Mouse (Mus musculus): ENCODE data around the gene Sdf2. TPM values are rescaled to one million over a fixed set of nuclear protein-coding genes. Genes with fewer than 3 reads are reported as not detected.

Gene Sdf2
- polyA plus RNA-seq, 1 experiment from 2014 or later, result 74.8 TPM

- Histone ChIP-seq H3K4me3 (ENCODE audit: low read length) (no peak overlapping the region), H3K9ac (ENCODE audit: low read depth, low read length) (no peak overlapping the region), H3K27me3 (replicated peaks; ENCODE audit: control insufficient read depth, insufficient read depth, low read length) (no peaks in the 10 kb centered on the region), H3K36me3 (ENCODE audit: control insufficient read depth, insufficient read depth, low read length) (peaks cover 20% of the 10 kb centered on the region), H3K4me1 (ENCODE audit: control insufficient read depth, insufficient read depth, low read length) (no peaks in the 10 kb centered on the region; the same call in 1 of the 2 replicates), H3K4me2 (ENCODE audit: low read depth, low read length) (no peak overlapping the region), H3K27ac (ENCODE audit: low read length) (no peak overlapping the region), H3K9me3 (ENCODE audit: control insufficient read depth, low read length) (no peaks in the 10 kb centered on the region)
- WGBS, result 61% methylated on average over 7 of the region's 7 CpGs
- ATAC-seq, result peak; percentile 69; the same call in 1 of the 2 replicates
Measured at GRCm38 (mm10) chr11:78289146-78289763, 43.7 kb downstream of the Sdf2 start.

GRCm38 (mm10) chr11:78290654-78291053 is 45.1 kb downstream of the Sdf2 start, which contains the start of gene BC030499:
BC030499 (plus strand) TSS chr11:78290841.
- H3K4me1 ChIP-seq (ENCODE audit: control insufficient read depth, insufficient read depth, low read length), result no peaks in the 10 kb centered on the region; the same call in 1 of the 2 replicates
- no peaks in the 10 kb centered on the region for H3K9me3 ChIP-seq (ENCODE audit: control insufficient read depth, low read length)
- 91% methylated on average over 4 of the region's 4 CpGs for WGBS
- ATAC-seq, result no peak
- H3K4me3 ChIP-seq (ENCODE audit: low read length), result no peak within 1 kb of the TSS
- peaks cover 18% of the 10 kb centered on the region for H3K36me3 ChIP-seq (ENCODE audit: control insufficient read depth, insufficient read depth, low read length)
- H3K27ac ChIP-seq (ENCODE audit: low read length), result no peak within 1 kb of the TSS
- H3K4me2 ChIP-seq (ENCODE audit: low read depth, low read length), result no peak within 1 kb of the TSS
- H3K27me3 ChIP-seq (replicated peaks; ENCODE audit: control insufficient read depth, insufficient read depth, low read length), result no peaks in the 10 kb centered on the region
- H3K9ac ChIP-seq (ENCODE audit: low read depth, low read length), result no peak within 1 kb of the TSS

- H3K27me3 ChIP-seq (replicated peaks; ENCODE audit: control insufficient read depth, insufficient read depth, low read length), result no peaks in the 10 kb centered on the region
- H3K4me1 ChIP-seq (ENCODE audit: control insufficient read depth, insufficient read depth, low read length), result no peaks in the 10 kb centered on the region
- H3K4me2 ChIP-seq (ENCODE audit: low read depth, low read length), result no peak overlapping the region
- no peak overlapping the region for H3K9ac ChIP-seq (ENCODE audit: low read depth, low read length)
- no peaks in the 10 kb centered on the region for H3K36me3 ChIP-seq (ENCODE audit: control insufficient read depth, insufficient read depth, low read length)
- no peak overlapping the region for H3K27ac ChIP-seq (ENCODE audit: low read length)
- WGBS, result 91% methylated on average over 6 of the region's 6 CpGs
- no peak overlapping the region for H3K4me3 ChIP-seq (ENCODE audit: low read length)
- ATAC-seq, result no peak
- H3K9me3 ChIP-seq (ENCODE audit: control insufficient read depth, low read length), result no peaks in the 10 kb centered on the region
Measured at GRCm38 (mm10) chr11:78294585-78294984, 49.0 kb downstream of the Sdf2 start.

DNA sequence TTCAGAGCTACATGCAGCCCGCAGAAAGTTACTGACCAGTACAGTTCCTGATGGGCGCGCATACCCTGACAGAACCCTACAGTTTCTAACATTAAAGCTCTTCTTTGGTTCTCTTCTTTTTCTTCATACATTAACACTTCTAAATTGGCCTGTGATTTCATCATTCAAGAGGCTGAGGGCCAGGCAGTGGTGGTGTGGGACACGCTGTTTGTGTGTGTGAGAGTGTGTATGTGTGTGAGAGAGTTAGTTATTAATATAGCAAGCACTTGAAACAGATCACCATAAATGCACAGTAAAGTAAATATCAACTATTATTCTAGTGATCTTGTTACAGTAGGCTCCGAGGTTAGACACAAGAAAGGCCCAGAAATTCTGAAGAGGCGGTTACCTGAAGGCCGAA is 55.4 kb downstream of the Sdf2 start:
- no peaks in the 10 kb centered on the region for H3K4me1 ChIP-seq (ENCODE audit: control insufficient read depth, insufficient read depth, low read length)
- H3K36me3 ChIP-seq (ENCODE audit: control insufficient read depth, insufficient read depth, low read length), result peaks cover 2% of the 10 kb centered on the region; the same call in 1 of the 2 replicates
- no peaks in the 10 kb centered on the region for H3K9me3 ChIP-seq (ENCODE audit: control insufficient read depth, low read length)
- peak; percentile 17; the same call in 1 of the 2 replicates for ATAC-seq
- 67% methylated on average over 7 of the region's 7 CpGs for WGBS
- peak overlapping the region; percentile 65 for H3K9ac ChIP-seq (ENCODE audit: low read depth, low read length)
- H3K27me3 ChIP-seq (replicated peaks; ENCODE audit: control insufficient read depth, insufficient read depth, low read length), result no peaks in the 10 kb centered on the region
- peak overlapping the region; percentile 83 for H3K4me3 ChIP-seq (ENCODE audit: low read length)
- peak overlapping the region; percentile 57 for H3K27ac ChIP-seq (ENCODE audit: low read length)
- peak overlapping the region; percentile 74 for H3K4me2 ChIP-seq (ENCODE audit: low read depth, low read length)

DNA sequence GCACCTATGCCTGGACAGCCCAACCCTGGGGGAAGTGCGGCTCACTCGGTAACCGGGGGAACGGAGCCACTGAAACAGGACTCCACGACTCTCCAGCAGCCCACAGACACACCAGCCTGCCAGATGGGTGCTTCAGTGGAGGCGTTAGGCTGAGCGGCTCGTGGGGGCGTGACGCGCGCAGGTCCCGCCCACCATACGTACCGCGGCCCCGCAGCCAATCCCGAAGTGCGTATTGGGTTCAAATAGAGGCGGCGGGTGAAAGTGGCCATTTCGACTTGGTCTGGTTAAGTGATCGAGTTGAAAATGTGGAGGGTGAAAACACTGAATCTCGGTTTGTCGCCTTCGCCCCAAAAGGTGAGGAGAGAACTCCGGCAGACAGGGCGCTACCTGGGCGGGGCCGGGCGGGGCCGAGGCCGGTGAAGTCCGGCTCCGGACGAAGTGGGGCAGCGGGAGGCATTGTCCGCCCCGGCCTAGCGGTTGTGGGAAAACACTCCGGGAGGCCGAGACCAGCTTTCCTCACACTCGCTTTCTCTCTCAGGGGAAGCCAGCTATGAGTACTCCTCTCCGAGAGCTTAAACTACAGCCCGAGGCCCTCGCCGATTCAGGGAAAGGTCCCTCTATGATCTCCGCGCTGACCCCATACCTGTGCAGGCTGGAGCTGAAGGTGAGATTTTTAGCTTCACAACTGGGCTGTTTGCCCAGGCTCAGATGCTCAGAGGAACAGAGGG is 56.0 kb downstream of the Sdf2 start, which contains the start of gene Spag5:
Gene Spag5 (plus strand): TSS at position 173 of the 728 bp plus-strand sequence.
- peak within 1 kb of the TSS; percentile 83 for H3K4me3 ChIP-seq (ENCODE audit: low read length)
- H3K27ac ChIP-seq (ENCODE audit: low read length), result peak within 1 kb of the TSS; percentile 60
- peak within 1 kb of the TSS; percentile 78 for H3K9ac ChIP-seq (ENCODE audit: low read depth, low read length)
- WGBS, result under 1% methylated on average over 49 of the region's 49 CpGs
- no peaks in the 10 kb centered on the region for H3K9me3 ChIP-seq (ENCODE audit: control insufficient read depth, low read length)
- ATAC-seq, result peak; percentile 100
- H3K27me3 ChIP-seq (replicated peaks; ENCODE audit: control insufficient read depth, insufficient read depth, low read length), result no peaks in the 10 kb centered on the region
- H3K36me3 ChIP-seq (ENCODE audit: control insufficient read depth, insufficient read depth, low read length), result peaks cover 2% of the 10 kb centered on the region; the same call in 1 of the 2 replicates
- H3K4me1 ChIP-seq (ENCODE audit: control insufficient read depth, insufficient read depth, low read length), result no peaks in the 10 kb centered on the region
- H3K4me2 ChIP-seq (ENCODE audit: low read depth, low read length), result peak within 1 kb of the TSS; percentile 74

Other genes starting within 250 kb of the Sdf2 start
- 14.2 and 16.9 TPM in 2 replicates for gene Dhrs13, start 213.5 kb upstream of the Sdf2 start, polyA plus RNA-seq (2015; fragmentation: Nextera tagmentation; extraction: Ambion mirVana)
- gene Flot2, start 207.8 kb upstream of the Sdf2 start, polyA plus RNA-seq (2015; fragmentation: Nextera tagmentation; extraction: Ambion mirVana), result 37.8 and 40.9 TPM in 2 replicates
- 29.2 and 31.2 TPM in 2 replicates for gene Eral1, start 165.4 kb upstream of the Sdf2 start, polyA plus RNA-seq (2015; fragmentation: Nextera tagmentation; extraction: Ambion mirVana)
- 14.2 and 16.1 TPM in 2 replicates for gene Fam222b, start 151.1 kb upstream of the Sdf2 start, polyA plus RNA-seq (2015; fragmentation: Nextera tagmentation; extraction: Ambion mirVana)
- gene Traf4, start 80.2 kb upstream of the Sdf2 start, polyA plus RNA-seq (2015; fragmentation: Nextera tagmentation; extraction: Ambion mirVana), result 73.9 and 79.8 TPM in 2 replicates
- gene Nek8, start 69.1 kb upstream of the Sdf2 start, polyA plus RNA-seq (2015; fragmentation: Nextera tagmentation; extraction: Ambion mirVana), result 14.9 and 17.1 TPM in 2 replicates
- gene Tlcd1, start 69.0 kb upstream of the Sdf2 start, polyA plus RNA-seq (2015; fragmentation: Nextera tagmentation; extraction: Ambion mirVana), result 39.5 and 44.2 TPM in 2 replicates
- 1,166 and 1,241 TPM in 2 replicates for gene Rpl23a, start 62.2 kb upstream of the Sdf2 start, polyA plus RNA-seq (2015; fragmentation: Nextera tagmentation; extraction: Ambion mirVana)
- gene Rab34, start 57.3 kb upstream of the Sdf2 start, polyA plus RNA-seq (2015; fragmentation: Nextera tagmentation; extraction: Ambion mirVana), result 71.0 and 73.4 TPM in 2 replicates
- gene Proca1, start 52.4 kb upstream of the Sdf2 start, polyA plus RNA-seq (2015; fragmentation: Nextera tagmentation; extraction: Ambion mirVana), result 1.8 and 2.3 TPM in 2 replicates
- gene Supt6, start 241 bp downstream of the Sdf2 start, polyA plus RNA-seq (2015; fragmentation: Nextera tagmentation; extraction: Ambion mirVana), result 19.6 and 21.1 TPM in 2 replicates
- 50.6 and 56.9 TPM in 2 replicates for gene 2610507B11Rik, start 16.0 kb downstream of the Sdf2 start, polyA plus RNA-seq (2015; fragmentation: Nextera tagmentation; extraction: Ambion mirVana)
- 0.32 TPM in 1 of 2 replicates, not detected in the other for gene BC030499, start 45.1 kb downstream of the Sdf2 start, polyA plus RNA-seq (2015; fragmentation: Nextera tagmentation; extraction: Ambion mirVana)
- gene Spag5, start 55.8 kb downstream of the Sdf2 start, polyA plus RNA-seq (2015; fragmentation: Nextera tagmentation; extraction: Ambion mirVana), result 23.4 and 27.3 TPM in 2 replicates
- 33.3 and 34.0 TPM in 2 replicates for gene Aldoc, start 77.2 kb downstream of the Sdf2 start, polyA plus RNA-seq (2015; fragmentation: Nextera tagmentation; extraction: Ambion mirVana)
- 92.9 and 93.1 TPM in 2 replicates for gene Pigs, start 82.7 kb downstream of the Sdf2 start, polyA plus RNA-seq (2015; fragmentation: Nextera tagmentation; extraction: Ambion mirVana)
- 29.5 and 29.9 TPM in 2 replicates for gene Unc119, start 97.7 kb downstream of the Sdf2 start, polyA plus RNA-seq (2015; fragmentation: Nextera tagmentation; extraction: Ambion mirVana)
- not detected in 2 replicates for gene Foxn1, start 140.8 kb downstream of the Sdf2 start, polyA plus RNA-seq (2015; fragmentation: Nextera tagmentation; extraction: Ambion mirVana)
- 4.6 and 6.7 TPM in 2 replicates for gene Slc13a2, start 176.5 kb downstream of the Sdf2 start, polyA plus RNA-seq (2015; fragmentation: Nextera tagmentation; extraction: Ambion mirVana)
- gene Slc46a1, start 220.0 kb downstream of the Sdf2 start, polyA plus RNA-seq (2015; fragmentation: Nextera tagmentation; extraction: Ambion mirVana), result 11.0 and 12.8 TPM in 2 replicates